Mouse (Mus musculus) midbrain, embryonic 14.5 days (tissue): ENCODE results near the gene Dpp6. TPM values are rescaled to one million over a fixed set of nuclear protein-coding genes. Genes with fewer than 3 reads are reported as not detected.

ENCODE experiments used
- ATAC-seq: fragments of 200-750 bp; cut with Nextera tagmentation; 2 replicates; pipeline ENCODE4 v1.8.0; 2017; ENCODE audit warnings: moderate number of reproducible peaks, moderate library complexity; ENCODE audit not compliant: low FRiP score, low TSS enrichment
- DNase-seq: peaks from one replicate; pipeline ENCODE4 v3.0.0-alpha.2; 2015
- H3K27ac ChIP-seq: fragments of 300-500 bp; sonication (generic); replicated peaks from 2 replicates; pipeline ENCODE4 v1.5.1; 2014; ENCODE audit warnings: mild to moderate bottlenecking, low read depth, low read length, moderate library complexity
- H3K27me3 ChIP-seq: fragments of 300-500 bp; sonication (generic); 2 replicates; pipeline ENCODE4 v1.6.1; 2014; ENCODE audit warnings: low read length, control low read depth, mixed read lengths; ENCODE audit not compliant: control insufficient read depth, insufficient read depth
- H3K36me3 ChIP-seq: fragments of 300-500 bp; sonication (generic); 2 replicates; pipeline ENCODE4 v1.6.1; 2014; ENCODE audit warnings: low read length, control low read depth; ENCODE audit not compliant: control insufficient read depth, insufficient read depth
- H3K4me1 ChIP-seq: fragments of 300-500 bp; sonication (generic); 2 replicates; pipeline ENCODE4 v1.6.1; 2014; ENCODE audit warnings: mild to moderate bottlenecking, antibody characterized with exemption, low read length, control low read depth; ENCODE audit not compliant: control insufficient read depth, insufficient read depth
- H3K4me2 ChIP-seq: fragments of 300-500 bp; sonication (generic); 2 replicates; pipeline ENCODE4 v1.6.1; 2014; ENCODE audit warnings: mild to moderate bottlenecking, low read length, moderate library complexity
- H3K4me3 ChIP-seq: fragments of 300-500 bp; sonication (generic); replicated peaks from 2 replicates; pipeline ENCODE4 v1.5.1; 2014; ENCODE audit warnings: low read depth, low read length
- H3K9ac ChIP-seq: fragments of 300-500 bp; sonication (generic); replicated peaks from 2 replicates; pipeline ENCODE4 v1.6.1; 2014; ENCODE audit warnings: mild to moderate bottlenecking, low read length, moderate library complexity
- H3K9me3 ChIP-seq: fragments of 300-500 bp; sonication (generic); 2 replicates; pipeline ENCODE4 v1.6.1; 2016; ENCODE audit warnings: low read length, control low read depth, mixed read lengths; ENCODE audit not compliant: control insufficient read depth
- WGBS: fragments of 180-500 bp; shearing (Covaris S2); extraction: QIAGEN DNeasy Blood & Tissue Kit; methylation state at CpG from one replicate; pipeline ENCODE4 v1.1.7; 2014; 5-methylcytosine and 5-hydroxymethylcytosine counted together
- polyA plus RNA-seq: library from polyadenylated mRNA; unstranded; fragments of >200 nt; fragmentation: Nextera tagmentation; extraction: Ambion mirVana; gene quantifications from 2 replicates; pipeline ENCODE4 v1.2.1, GENCODE M21; 2014

Dpp6 gene
- polyA plus RNA-seq, 1 experiment from 2014 or later: 72.6 TPM

DNA sequence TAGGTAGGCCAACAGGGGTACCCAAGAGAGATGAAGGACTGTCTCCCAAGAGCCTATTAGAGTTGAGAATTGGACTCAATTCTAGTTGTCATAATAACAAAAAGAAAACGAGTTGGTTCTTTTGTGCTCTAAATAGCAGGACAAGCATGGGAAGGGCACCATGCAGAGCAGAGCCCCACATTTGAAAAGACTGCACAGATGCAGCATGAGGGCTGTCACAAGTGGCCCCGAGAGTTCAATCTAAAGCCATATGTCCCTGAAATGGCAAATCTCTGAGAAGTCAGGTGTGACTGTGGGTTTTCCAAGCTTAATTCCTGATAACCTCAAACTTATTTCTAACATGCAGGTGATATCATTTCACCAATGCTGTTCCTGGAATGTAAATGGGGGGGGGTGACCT, 339.4 kb downstream of the Dpp6 start:
- Histone ChIP-seq H3K4me3 (no peak overlapping the region), H3K36me3 (no peaks in the 10 kb centered on the region), H3K27ac (no peak overlapping the region), H3K27me3 (no peaks in the 10 kb centered on the region), H3K9me3 (no peaks in the 10 kb centered on the region), H3K4me2 (no peak overlapping the region), H3K4me1 (no peaks in the 10 kb centered on the region), H3K9ac (no peak overlapping the region)
- ATAC-seq (no peak), DNase-seq (no peak)
- WGBS: 47% methylated on average over 2 of the region's 2 CpGs

DNA sequence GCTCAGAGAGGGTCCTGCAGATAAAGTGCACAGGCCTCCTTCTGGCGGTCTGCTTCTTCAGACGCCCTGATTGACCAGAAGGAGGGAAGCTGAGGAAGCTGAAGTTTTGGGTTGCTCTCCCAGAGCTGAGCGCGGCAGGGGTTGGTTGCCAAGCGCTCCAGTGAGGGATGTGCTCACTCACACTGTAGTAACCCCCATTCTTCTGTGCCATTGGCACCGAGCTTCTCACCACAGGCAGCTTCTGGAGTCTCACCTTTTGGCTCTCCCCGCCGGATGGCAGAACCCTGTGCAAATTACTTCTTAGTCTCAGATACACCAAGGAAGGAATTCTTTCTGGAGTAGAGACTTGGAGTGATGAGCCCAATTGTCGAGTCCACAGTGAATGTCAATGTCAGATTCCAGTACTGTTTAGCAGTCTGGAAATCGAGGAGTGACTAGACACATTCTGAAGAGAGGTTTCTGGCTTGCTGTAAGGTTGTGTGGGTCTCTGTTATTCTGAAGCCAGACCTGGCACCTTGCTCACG, 344.2 kb downstream of the Dpp6 start:
- Histone ChIP-seq H3K27me3 (no peaks in the 10 kb centered on the region), H3K36me3 (no peaks in the 10 kb centered on the region), H3K9me3 (no peaks in the 10 kb centered on the region), H3K4me1 (no peaks in the 10 kb centered on the region), H3K4me2 (no peak overlapping the region), H3K9ac (no peak overlapping the region), H3K27ac (0 out of 2 replicates have a peak overlapping the region, but pooled peaks have one; percentile 13), H3K4me3 (no peak overlapping the region)
- ATAC-seq: no peak
- DNase-seq: no peak
- WGBS: 70% methylated on average over 11 of the region's 11 CpGs

DNA sequence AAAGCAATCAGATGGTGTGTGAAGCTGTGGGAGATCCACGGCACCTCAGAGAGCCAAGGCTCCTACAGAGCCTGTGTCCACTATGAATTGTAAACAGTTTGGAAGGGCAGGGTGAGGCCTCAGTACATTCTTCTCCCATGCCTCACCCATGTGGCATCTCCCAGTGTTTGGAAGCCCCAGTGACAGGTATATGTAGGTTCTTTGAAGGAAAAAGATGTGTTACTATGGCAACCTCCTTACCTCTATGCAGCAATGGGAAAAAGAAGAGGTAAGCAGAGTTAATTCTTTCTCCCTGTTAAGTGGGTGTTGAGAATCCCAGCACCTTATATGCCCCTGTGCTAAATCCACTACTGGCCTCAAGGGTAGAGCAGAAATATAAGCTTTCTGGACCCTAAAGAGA, 351.5 kb downstream of the Dpp6 start:
- no peak overlapping the region for H3K4me3 ChIP-seq
- H3K36me3 ChIP-seq: no peaks in the 10 kb centered on the region
- 85% methylated on average over 1 of the region's 1 CpGs for WGBS
- no peaks in the 10 kb centered on the region for H3K9me3 ChIP-seq
- H3K9ac ChIP-seq: no peak overlapping the region
- no peaks in the 10 kb centered on the region for H3K4me1 ChIP-seq
- DNase-seq (peak; percentile 36), ATAC-seq (no peak)
- no peaks in the 10 kb centered on the region for H3K27me3 ChIP-seq
- no peak overlapping the region for H3K4me2 ChIP-seq
- no peak overlapping the region for H3K27ac ChIP-seq

DNA sequence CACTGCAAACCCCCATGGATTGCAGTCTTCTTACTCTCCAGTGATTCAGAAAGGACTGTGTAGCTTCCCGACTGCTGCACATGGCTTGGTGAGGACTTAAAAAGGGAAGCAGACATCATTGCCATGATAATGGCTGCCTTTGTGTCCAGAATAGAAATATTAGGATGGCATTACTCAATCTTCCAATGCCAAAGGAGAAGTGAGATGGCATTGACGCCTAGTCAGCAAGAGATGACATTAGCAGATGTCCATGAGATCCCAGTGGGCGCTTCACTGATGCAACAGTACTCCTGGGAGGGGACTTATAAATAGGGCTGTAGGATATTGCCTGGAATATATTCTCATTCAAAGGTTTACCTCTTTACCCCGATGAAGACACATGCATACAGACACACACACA, 368.0 kb downstream of the Dpp6 start:
- Histone ChIP-seq H3K4me2 (no peak overlapping the region), H3K9ac (no peak overlapping the region), H3K4me3 (no peak overlapping the region), H3K4me1 (no peaks in the 10 kb centered on the region), H3K27ac (no peak overlapping the region), H3K27me3 (no peaks in the 10 kb centered on the region), H3K36me3 (no peaks in the 10 kb centered on the region), H3K9me3 (no peaks in the 10 kb centered on the region)
- 90% methylated on average over 4 of the region's 4 CpGs for WGBS
- ATAC-seq: no peak
- no peak for DNase-seq

DNA sequence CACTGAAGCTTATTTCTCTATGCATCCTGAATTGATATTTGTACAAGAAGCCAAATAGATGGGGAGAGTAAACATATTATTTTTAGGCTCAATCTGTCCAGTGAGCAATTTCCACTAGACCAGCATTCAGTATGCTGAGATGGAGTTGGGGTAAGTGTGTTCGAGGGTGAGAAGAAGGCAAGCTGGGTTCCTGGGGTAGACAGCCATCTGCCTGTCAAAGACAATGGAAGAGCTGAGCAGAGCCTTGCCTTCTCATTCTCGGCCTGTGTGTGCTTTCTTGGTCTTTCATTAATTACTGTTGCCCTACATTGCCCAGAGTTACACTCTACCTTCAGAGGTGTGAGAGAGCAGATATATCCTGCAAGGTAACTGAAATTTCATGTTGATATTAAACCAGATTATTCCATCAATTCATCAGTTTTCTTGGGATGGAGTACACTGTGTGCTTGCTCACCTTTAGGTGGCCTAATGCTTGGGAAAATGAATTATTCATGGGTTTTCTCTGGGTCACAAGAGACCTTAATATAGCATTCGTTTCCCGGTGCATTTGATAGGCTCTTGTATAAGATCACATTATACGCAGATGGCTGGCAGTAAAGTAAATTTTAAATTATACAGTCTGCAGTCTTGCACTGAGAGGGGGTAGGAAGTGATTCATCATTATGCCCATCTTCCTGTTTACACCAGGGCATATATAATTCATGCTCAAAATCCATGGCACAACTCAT, 374.4 kb downstream of the Dpp6 start:
- WGBS: 54% methylated on average over 5 of the region's 5 CpGs
- DNase-seq: peak; percentile 39
- Histone ChIP-seq H3K4me3 (no peak overlapping the region), H3K4me2 (no peak overlapping the region), H3K36me3 (no peaks in the 10 kb centered on the region), H3K4me1 (peaks cover 4% of the 10 kb centered on the region; the same call in 1 of the 2 replicates), H3K9me3 (no peaks in the 10 kb centered on the region), H3K9ac (no peak overlapping the region), H3K27me3 (no peaks in the 10 kb centered on the region), H3K27ac (peak overlapping the region; percentile 67; the same call in 1 of the 2 replicates)
- no peak for ATAC-seq

DNA sequence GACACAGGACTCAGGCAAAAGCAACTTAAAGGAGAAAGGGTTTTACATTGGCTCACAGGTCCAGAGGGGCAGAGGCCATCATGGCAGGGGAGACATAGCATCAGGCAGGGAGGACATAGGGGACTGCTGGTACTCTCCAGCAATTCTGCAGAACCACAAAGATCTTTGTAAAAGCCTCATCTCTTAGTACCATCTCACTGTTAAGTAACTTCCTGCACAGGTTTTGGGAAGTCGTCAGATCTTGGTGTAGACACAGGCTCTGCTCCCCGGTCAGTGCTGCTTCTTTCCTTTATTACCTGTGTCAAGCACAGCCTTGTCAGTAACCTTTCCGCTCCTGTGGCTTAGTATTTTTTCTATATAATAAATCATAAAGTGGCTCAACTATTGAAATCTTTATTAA, 377.2 kb downstream of the Dpp6 start:
- H3K27me3 ChIP-seq: no peaks in the 10 kb centered on the region
- no peaks in the 10 kb centered on the region for H3K9me3 ChIP-seq
- no peak overlapping the region for H3K9ac ChIP-seq
- no peak overlapping the region for H3K27ac ChIP-seq
- WGBS: 94% methylated on average over 3 of the region's 3 CpGs
- no peak overlapping the region for H3K4me3 ChIP-seq
- DNase-seq (no peak), ATAC-seq (no peak)
- no peak overlapping the region for H3K4me2 ChIP-seq
- H3K4me1 ChIP-seq: peaks cover 4% of the 10 kb centered on the region; the same call in 1 of the 2 replicates
- H3K36me3 ChIP-seq: no peaks in the 10 kb centered on the region

DNA sequence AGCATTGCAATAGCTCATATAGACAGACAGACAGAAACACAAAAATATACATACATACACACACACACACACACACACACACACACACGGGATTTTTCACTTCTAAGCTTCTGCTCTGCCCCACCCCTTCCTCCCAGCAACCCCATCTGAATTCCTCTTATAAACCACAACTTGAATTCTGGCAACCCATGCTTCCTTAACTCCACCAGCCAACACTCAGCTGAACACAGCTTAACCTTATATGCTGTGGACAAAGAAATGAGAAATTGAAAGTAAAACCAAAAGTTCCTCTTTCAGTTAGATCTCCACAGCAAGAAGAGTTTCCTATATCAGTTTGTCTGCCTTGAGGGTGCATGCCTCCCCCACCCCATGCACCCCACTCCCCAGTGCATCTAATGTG, 378.0 kb downstream of the Dpp6 start:
- ATAC-seq (no peak), DNase-seq (no peak)
- no peaks in the 10 kb centered on the region for H3K27me3 ChIP-seq
- H3K4me1 ChIP-seq: peaks cover 4% of the 10 kb centered on the region; the same call in 1 of the 2 replicates
- no peak overlapping the region for H3K4me2 ChIP-seq
- no peaks in the 10 kb centered on the region for H3K9me3 ChIP-seq
- no peaks in the 10 kb centered on the region for H3K36me3 ChIP-seq
- no peak overlapping the region for H3K4me3 ChIP-seq
- 77% methylated on average over 1 of the region's 1 CpGs for WGBS
- H3K27ac ChIP-seq: no peak overlapping the region
- H3K9ac ChIP-seq: no peak overlapping the region

DNA sequence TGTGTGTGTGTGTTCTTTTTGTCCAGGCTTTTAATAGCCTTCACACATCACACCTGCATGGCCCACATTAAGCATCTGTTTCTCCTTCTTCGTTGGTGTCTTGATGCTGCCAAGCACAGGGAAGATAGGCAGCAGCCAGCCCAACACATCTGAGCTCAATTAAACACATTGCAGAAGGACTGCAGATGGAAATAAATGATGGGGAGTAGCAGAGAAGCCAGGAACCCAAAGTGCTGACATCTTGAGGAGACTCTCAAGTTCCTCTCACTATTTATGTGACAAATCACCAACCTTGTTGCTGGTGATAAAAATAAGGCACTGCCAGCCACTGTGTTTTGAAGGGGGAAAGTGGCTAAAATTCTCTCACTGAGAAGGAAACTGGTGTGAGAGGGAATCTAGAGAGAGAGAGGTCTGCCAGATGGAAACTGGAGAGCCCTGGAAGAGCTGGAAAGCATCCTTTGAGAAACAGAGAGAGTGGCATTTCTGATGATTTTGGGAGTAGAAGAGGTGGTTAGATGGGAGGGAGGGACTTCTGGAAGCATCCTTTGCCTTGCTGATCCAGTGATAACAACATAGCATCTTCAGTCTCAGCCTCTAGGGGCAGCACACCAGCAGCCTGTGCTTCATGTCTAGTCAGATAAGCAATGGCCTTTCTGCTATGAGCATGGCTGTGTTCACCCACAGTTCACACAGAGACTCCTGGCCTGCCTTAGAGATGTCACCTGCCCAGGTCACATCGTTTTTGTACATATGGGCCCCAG, 383.8 kb downstream of the Dpp6 start:
- DNase-seq (peak; percentile 19), ATAC-seq (no peak)
- H3K9me3 ChIP-seq: no peaks in the 10 kb centered on the region
- WGBS: 60% methylated on average over 2 of the region's 2 CpGs
- no peaks in the 10 kb centered on the region for H3K27me3 ChIP-seq
- H3K9ac ChIP-seq: no peak overlapping the region
- H3K36me3 ChIP-seq: no peaks in the 10 kb centered on the region
- no peak overlapping the region for H3K27ac ChIP-seq
- H3K4me1 ChIP-seq: no peaks in the 10 kb centered on the region
- H3K4me2 ChIP-seq: no peak overlapping the region
- H3K4me3 ChIP-seq: no peak overlapping the region
